Mouse (Mus musculus) ES-E14 (cell line): ENCODE data around the gene Zbtb1.

Source experiments
- HCFC1 ChIP-seq: IDR thresholded peaks from 2 replicates; pipeline ENCODE4 v1.6.1; 2012; ENCODE audit warnings: low read length, inconsistent platforms, borderline replicate concordance; ENCODE audit not compliant: insufficient read depth
- MAFK ChIP-seq: IDR thresholded peaks from 2 replicates; pipeline ENCODE4 v1.6.1; 2014; ENCODE audit warnings: mild to moderate bottlenecking, low read depth, low read length, inconsistent platforms; ENCODE audit not compliant: insufficient read depth
- ZC3H11A ChIP-seq: IDR thresholded peaks from 2 replicates; pipeline ENCODE4 v1.6.1; 2012; ENCODE audit warnings: low read depth, mild to moderate bottlenecking, inconsistent platforms, low read length, borderline replicate concordance
- ZNF384 ChIP-seq: IDR thresholded peaks from 2 replicates; pipeline ENCODE4 v1.6.1; 2012; ENCODE audit warnings: low read depth, low read length, inconsistent platforms

DNA sequence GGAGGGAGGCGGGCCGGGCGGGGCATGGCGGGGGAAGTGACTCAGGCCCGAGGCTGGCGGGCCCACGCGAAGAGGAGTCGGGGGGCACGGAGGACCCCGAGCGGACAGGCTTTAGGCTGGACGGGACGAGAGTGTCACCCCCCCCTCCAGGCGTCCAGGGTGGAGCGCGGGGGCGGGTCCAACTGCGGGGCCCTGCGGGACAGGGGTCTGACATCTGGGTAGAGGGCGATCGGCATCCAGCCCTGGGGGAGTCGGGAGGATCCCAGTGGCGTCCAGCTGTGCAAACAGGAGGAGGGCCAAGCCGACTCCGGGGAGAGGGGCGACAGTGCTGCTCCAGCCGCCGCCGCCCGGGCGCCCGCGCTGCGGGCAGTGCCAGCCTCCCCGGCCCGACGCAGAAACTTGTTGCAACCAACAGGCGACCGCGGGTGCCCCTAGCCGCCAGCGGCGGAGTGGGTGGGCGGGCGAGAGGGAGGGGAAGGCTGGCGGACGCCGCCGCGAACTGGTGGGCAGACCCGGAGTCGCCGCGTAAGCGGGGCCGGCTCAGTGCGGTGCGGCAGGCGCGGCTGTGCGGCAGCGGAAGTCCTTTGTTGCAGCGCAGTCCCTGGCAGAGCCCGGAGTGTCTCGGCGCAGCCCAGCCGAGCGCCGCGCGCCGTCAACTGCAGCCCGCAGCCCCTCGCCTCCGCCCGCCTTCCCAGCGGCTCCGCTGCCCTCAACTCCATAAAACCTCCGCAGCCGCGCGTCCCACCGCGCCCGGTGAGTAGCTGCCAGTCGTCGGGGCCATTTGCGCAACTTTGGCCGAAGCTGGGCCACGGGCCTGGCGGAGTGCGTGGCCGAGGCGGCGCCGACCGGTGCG lies at the start of gene Zbtb1:
- TF ChIP-seq ZNF384 (no peak), MAFK (no peak), ZC3H11A (no peak), HCFC1 (no peak; the same call in 1 of the 2 replicates)
